Mouse (Mus musculus) kidney, adult 18-20 months (tissue): ENCODE data around the gene Ptp4a2.
"Not testable (repeated sequence)": the region's sequence is repeated elsewhere in the genome, so short reads cannot be mapped to it uniquely, and the experiment has no call there.

Source experiments
- DNase-seq: peaks from one replicate; pipeline ENCODE4 v3.0.0; 2021

Gene Ptp4a2

GRCm38 (mm10) chr4:129889661-129890060 is 78.6 kb downstream of the Ptp4a2 start:
- no peak for DNase-seq

- DNase-seq = no peak
Observed at GRCm38 (mm10) chr4:129890094-129890493, 79.1 kb downstream of the Ptp4a2 start.

- no peak for DNase-seq
Observed at GRCm38 (mm10) chr4:129894861-129895260, 83.8 kb downstream of the Ptp4a2 start.

- DNase-seq = not testable (repeated sequence)
Observed at GRCm38 (mm10) chr4:129898815-129899214, 87.8 kb downstream of the Ptp4a2 start.
